Mouse (Mus musculus) MEL (cell line): ENCODE results near the gene Vmn1r20.

Experiments used
- CHD2 ChIP-seq: IDR thresholded peaks from 2 replicates; pipeline ENCODE4 v1.6.1; 2011; ENCODE audit warnings: low read length, improper control_type of control experiment
- CTCF ChIP-seq, 3 experiments: IDR thresholded peaks in 2 of 3; conservative IDR thresholded peaks in 1 of 3; 2 replicates each; pipeline ENCODE4 v1.5.1; 2011 to 2012; ENCODE audit warnings: low read length in 3 of 3, low read depth in 2 of 3, mild to moderate bottlenecking in 2 of 3, improper control_type of control experiment in 1 of 3, inconsistent platforms in 1 of 3, mixed read lengths in 1 of 3, moderate library complexity in 1 of 3; ENCODE audit not compliant: control insufficient read depth in 1 of 3, insufficient read depth in 1 of 3, poor library complexity in 1 of 3, severe bottlenecking in 1 of 3
- GATA1 ChIP-seq: IDR thresholded peaks from 2 replicates; pipeline ENCODE4 v1.6.1; 2011; ENCODE audit warnings: low read depth, low read length, improper control_type of control experiment
- KAT2A ChIP-seq: conservative IDR thresholded peaks from 2 replicates; pipeline ENCODE4 v1.6.1; 2012; ENCODE audit warnings: low read depth, low read length, improper control_type of control experiment, inconsistent platforms
- MAX ChIP-seq: IDR thresholded peaks from 2 replicates; pipeline ENCODE4 v1.6.1; 2011; ENCODE audit warnings: low read length, improper control_type of control experiment
- MYC ChIP-seq: IDR thresholded peaks from 2 replicates; pipeline ENCODE4 v1.6.1; 2011; ENCODE audit warnings: low read depth, mild to moderate bottlenecking, low read length, improper control_type of control experiment, moderate library complexity
- NELFE ChIP-seq: IDR thresholded peaks from 2 replicates; pipeline ENCODE4 v1.6.1; 2011; ENCODE audit warnings: low read depth, low read length, improper control_type of control experiment
- POLR2A ChIP-seq, 2 experiments: IDR thresholded peaks; 2 replicates each; pipeline ENCODE4 v1.6.1; 2011 to 2012; ENCODE audit warnings: low read length in 2 of 2, mild to moderate bottlenecking in 2 of 2, control low read depth in 1 of 2, improper control_type of control experiment in 1 of 2, low read depth in 1 of 2, moderate library complexity in 1 of 2; ENCODE audit not compliant: control insufficient read depth in 1 of 2, insufficient read depth in 1 of 2, poor library complexity in 1 of 2
- RAD21 ChIP-seq: IDR thresholded peaks from 2 replicates; pipeline ENCODE4 v1.6.1; 2011; ENCODE audit warnings: mild to moderate bottlenecking, low read depth, low read length, improper control_type of control experiment
- SMC3 ChIP-seq: IDR thresholded peaks from 2 replicates; pipeline ENCODE4 v1.6.1; 2011; ENCODE audit warnings: low read depth, low read length, improper control_type of control experiment
- TBP ChIP-seq: IDR thresholded peaks from 2 replicates; pipeline ENCODE4 v1.8.0; 2011; ENCODE audit warnings: low read depth, low read length, improper control_type of control experiment
- UBTF ChIP-seq: IDR thresholded peaks from 2 replicates; pipeline ENCODE4 v1.6.1; 2012; ENCODE audit warnings: low read depth, mild to moderate bottlenecking, inconsistent platforms, low read length, improper control_type of control experiment, moderate library complexity, borderline replicate concordance; ENCODE audit not compliant: insufficient read depth
- ZKSCAN1 ChIP-seq: IDR thresholded peaks from 2 replicates; pipeline ENCODE4 v1.6.1; 2012; ENCODE audit warnings: low read depth, mild to moderate bottlenecking, inconsistent platforms, low read length, improper control_type of control experiment, moderate library complexity

GRCm38 (mm10) chr6:57428630-57429029 lies at the start of gene Vmn1r20:
- no peak for TF ChIP-seq CTCF (IDR thresholded peaks at IDR 0.05 in 2 of 3, conservative IDR thresholded peaks at IDR 0.05 in 1 of 3; ENCODE audit: control insufficient read depth in 1 of 3, insufficient read depth in 1 of 3, low read depth in 2 of 3, low read length in 3 of 3, poor library complexity in 1 of 3, severe bottlenecking in 1 of 3)
- no peak for TF ChIP-seq SMC3
- TF ChIP-seq NELFE: no peak
- no peak for TF ChIP-seq MAX
- no peak for TF ChIP-seq TBP
- no peak for TF ChIP-seq UBTF
- no peak for TF ChIP-seq POLR2A (IDR thresholded peaks at IDR 0.05; ENCODE audit: control insufficient read depth in 1 of 2, insufficient read depth in 1 of 2, low read depth in 1 of 2, low read length in 2 of 2, poor library complexity in 1 of 2)
- TF ChIP-seq ZKSCAN1: no peak
- no peak for TF ChIP-seq MYC
- no peak for TF ChIP-seq CHD2
- TF ChIP-seq GATA1: no peak
- TF ChIP-seq KAT2A: no peak
- no peak for TF ChIP-seq RAD21
